Mouse (Mus musculus): Measurements from ENCODE around the gene Trp53rka.

GRCm38 (mm10) chr2:165512870-165513600, 19.9 kb upstream of the Trp53rka start:
- TF ChIP-seq CTCF (IDR thresholded peaks at IDR 0.05; ENCODE audit: low read depth) (no peak), EP300 (IDR thresholded peaks at IDR 0.05; ENCODE audit: low read depth) (no peak)

All from heart, postnatal 0 days (tissue).